Mouse (Mus musculus) adrenal gland, postnatal 0 days (tissue): ENCODE data around the gene DXBay18. TPM values are rescaled to one million over a fixed set of nuclear protein-coding genes. Genes with fewer than 3 reads are reported as not detected.

Experiments
- polyA plus RNA-seq: library from polyadenylated mRNA; unstranded; fragments of >200 nt; fragmentation: Nextera tagmentation; extraction: Ambion mirVana; gene quantifications from 2 replicates; pipeline ENCODE4 v1.2.1, GENCODE M21; 2015

DXBay18 gene
- not detected in 2 replicates for polyA plus RNA-seq

DNA sequence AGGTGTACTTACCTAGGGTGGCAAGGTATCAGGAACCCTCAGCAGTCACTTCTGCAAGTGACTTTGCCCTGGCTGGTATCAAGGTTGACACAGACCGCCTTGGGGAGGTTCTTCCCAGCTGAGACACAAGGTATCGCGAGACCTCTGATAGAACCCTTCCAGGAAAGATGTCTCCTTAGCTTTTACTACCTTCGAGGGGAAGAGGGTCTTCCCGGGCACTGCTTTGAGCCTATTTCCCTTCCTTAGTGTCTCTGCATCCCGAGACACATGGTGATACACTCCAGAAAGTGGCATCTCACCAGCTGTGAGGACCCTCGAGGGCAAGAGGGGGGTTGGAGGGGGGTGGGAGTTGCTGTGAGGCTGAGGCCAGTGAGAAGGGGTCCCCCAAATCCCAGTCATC, at the start of gene DXBay18:
DXBay18 (minus strand) TSS at position 101 of the 400 bp plus-strand sequence.

GRCm38 (mm10) chrX:73191934-73192333, 42.7 kb upstream of the DXBay18 start, which contains the start of gene Xlr3b:
Gene Xlr3b, plus strand, starts transcription at chrX:73192207.

DNA sequence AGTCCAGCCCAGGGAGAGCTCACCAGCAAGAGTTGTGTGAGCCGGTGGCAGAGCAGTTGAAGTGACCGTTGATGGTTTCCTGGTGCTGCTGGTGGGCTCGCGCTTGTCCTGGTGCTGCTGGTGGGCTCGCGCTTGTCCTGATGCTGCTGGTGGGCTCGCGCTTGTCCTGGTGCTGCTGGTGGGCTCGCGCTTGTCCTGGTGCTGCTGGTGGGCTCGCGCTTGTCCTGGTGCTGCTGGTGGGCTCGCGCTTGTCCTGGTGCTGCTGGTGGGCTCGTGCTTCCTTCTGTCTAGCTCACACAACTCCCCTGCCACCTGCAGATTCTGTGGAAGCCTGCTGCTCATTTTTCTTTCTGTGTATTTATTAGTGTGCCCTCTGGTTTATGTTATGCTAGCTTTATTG, 27.6 kb upstream of the DXBay18 start, which contains the start of gene Spin2d:
Spin2d (minus strand) TSS at position 101 of the 400 bp plus-strand sequence.

GRCm38 (mm10) chrX:73148496-73148895, 754 bp downstream of the DXBay18 start, which contains the start of gene Xlr5b:
Gene Xlr5b, plus strand, starts transcription at chrX:73148796.

DNA sequence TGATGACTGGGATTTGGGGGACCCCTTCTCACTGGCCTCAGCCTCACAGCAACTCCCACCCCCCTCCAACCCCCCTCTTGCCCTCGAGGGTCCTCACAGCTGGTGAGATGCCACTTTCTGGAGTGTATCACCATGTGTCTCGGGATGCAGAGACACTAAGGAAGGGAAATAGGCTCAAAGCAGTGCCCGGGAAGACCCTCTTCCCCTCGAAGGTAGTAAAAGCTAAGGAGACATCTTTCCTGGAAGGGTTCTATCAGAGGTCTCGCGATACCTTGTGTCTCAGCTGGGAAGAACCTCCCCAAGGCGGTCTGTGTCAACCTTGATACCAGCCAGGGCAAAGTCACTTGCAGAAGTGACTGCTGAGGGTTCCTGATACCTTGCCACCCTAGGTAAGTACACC, 32.5 kb downstream of the DXBay18 start, which contains the start of gene Gm14685:
Gm14685 (plus strand) TSS at position 301 of the 400 bp plus-strand sequence.

GRCm38 (mm10) chrX:73096941-73097508, 52.2 kb downstream of the DXBay18 start, which contains the start of gene Xlr3a:
Gene Xlr3a, minus strand, starts transcription at chrX:73097095.

Other genes starting within 250 kb of the DXBay18 start
- gene Cetn2, start 231.0 kb downstream of the DXBay18 start, polyA plus RNA-seq, result 102 and 113 TPM in 2 replicates
- gene Nsdhl, start 230.9 kb downstream of the DXBay18 start, polyA plus RNA-seq, result 14.3 and 15.7 TPM in 2 replicates
- 5.5 and 6.3 TPM in 2 replicates for gene Zfp185, start 162.1 kb downstream of the DXBay18 start, polyA plus RNA-seq
- gene Pnma5, start 112.3 kb downstream of the DXBay18 start, polyA plus RNA-seq, result 0.05 TPM in 1 of 2 replicates, not detected in the other
- 0.46 and 0.48 TPM in 2 replicates for gene Pnma3, start 84.7 kb downstream of the DXBay18 start, polyA plus RNA-seq
- 1.5 and 1.6 TPM in 2 replicates for gene Xlr4a, start 67.0 kb downstream of the DXBay18 start, polyA plus RNA-seq
- 1.9 and 3.3 TPM in 2 replicates for gene Xlr3a, start 52.4 kb downstream of the DXBay18 start, polyA plus RNA-seq
- 0.06 and 0.09 TPM in 2 replicates for gene Gm14685, start 32.4 kb downstream of the DXBay18 start, polyA plus RNA-seq
- not detected in 2 replicates for gene Xlr5b, start 654 bp downstream of the DXBay18 start, polyA plus RNA-seq
- gene Spin2d, start 27.5 kb upstream of the DXBay18 start, polyA plus RNA-seq, result not detected in 2 replicates
- 3.0 and 18.5 TPM in 2 replicates for gene Xlr3b, start 42.8 kb upstream of the DXBay18 start, polyA plus RNA-seq
- 0.62 and 9.2 TPM in 2 replicates for gene Xlr4b, start 64.9 kb upstream of the DXBay18 start, polyA plus RNA-seq
- gene F8a, start 78.8 kb upstream of the DXBay18 start, polyA plus RNA-seq, result 17.5 and 22.4 TPM in 2 replicates
- gene Xlr4c, start 93.7 kb upstream of the DXBay18 start, polyA plus RNA-seq, result 0.14 TPM in 1 of 2 replicates, not detected in the other
- gene Xlr3c, start 115.9 kb upstream of the DXBay18 start, polyA plus RNA-seq, result not detected in 2 replicates
- 0.19 TPM in 1 of 2 replicates, not detected in the other for gene Xlr5a, start 143.5 kb upstream of the DXBay18 start, polyA plus RNA-seq
- gene Xlr5c, start 143.5 kb upstream of the DXBay18 start, polyA plus RNA-seq, result not detected in 2 replicates
- not detected in 2 replicates for gene Gm45015, start 187.4 kb upstream of the DXBay18 start, polyA plus RNA-seq
- gene Zfp275, start 193.2 kb upstream of the DXBay18 start, polyA plus RNA-seq, result 4.1 and 4.5 TPM in 2 replicates
- gene Gm18336, start 249.3 kb upstream of the DXBay18 start, polyA plus RNA-seq, result not detected in 2 replicates